Comparison of ENCODE assay signal across 9 mouse cellular contexts in the genomic region with DNA sequence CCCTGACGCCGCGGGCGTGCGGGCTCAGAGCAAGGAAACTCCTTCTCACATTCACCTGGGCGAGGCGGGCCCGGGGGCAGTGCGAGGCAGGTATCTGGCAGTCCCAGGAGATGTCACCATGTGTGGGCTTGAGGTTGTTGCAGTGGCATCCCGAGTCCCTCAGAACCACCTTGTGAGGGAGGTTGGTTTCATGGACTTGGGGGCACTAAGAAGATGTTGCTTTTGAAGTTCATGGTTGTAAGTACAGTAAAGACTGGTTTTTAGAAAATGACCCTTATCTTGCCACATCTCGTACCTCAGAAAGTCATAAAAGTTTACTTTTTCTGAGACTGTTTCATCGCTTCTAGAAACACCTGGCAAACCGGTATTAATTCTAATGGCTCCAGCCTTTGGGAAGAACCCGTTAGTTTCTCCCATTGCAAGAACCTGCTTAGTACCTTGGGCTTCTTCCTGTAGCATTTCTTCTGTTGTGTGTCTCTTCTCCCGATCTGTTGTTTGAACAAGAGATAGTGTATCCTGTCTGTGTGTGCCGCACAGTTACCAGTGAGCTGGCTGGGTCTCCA. TPM values are rescaled to one million over a fixed set of nuclear protein-coding genes. Genes with fewer than 3 reads are reported as not detected.
A peak's percentile ranks its signal among the peaks of the same experiment; 100 is the strongest.
DNase-seq lines count a peak whose midpoint lies in the region; ATAC-seq and TF ChIP-seq lines count a peak whose summit lies in the region.
"Had no signal": no experiment of that assay in that cellular context is flagged by ENCODE, and none has a peak within 500 bp of the region (broad histone marks: within the 10 kb centered on the region; RNA-seq: fewer than 3 reads in every experiment).

No protein-coding gene starts in this region.

- WGBS in heart, embryonic 12.5 days, result 20% methylated on average over 16 of the region's 16 CpGs
- 30% methylated on average over 16 of the region's 16 CpGs for WGBS in heart, postnatal 0 days
- 23% methylated on average over 16 of the region's 16 CpGs for WGBS in midbrain, embryonic 12.5 days

- no peaks in the 10 kb centered on the region for H3K9me3 ChIP-seq in heart, embryonic 12.5 days (replicated peaks)
- H3K9me3 ChIP-seq in E14TG2a.4 (ENCODE audit: low read length), result no peaks in the 10 kb centered on the region
- no peaks in the 10 kb centered on the region for H3K9me3 ChIP-seq in heart, postnatal 0 days (replicated peaks; ENCODE audit: control insufficient read depth, low read length)
- H3K9me3 ChIP-seq in midbrain, embryonic 12.5 days, result no peaks in the 10 kb centered on the region

- peaks cover 11% of the 10 kb centered on the region for H3K4me1 ChIP-seq in heart, embryonic 12.5 days (replicated peaks)
- peaks cover 8% of the 10 kb centered on the region; the same call in 1 of the 2 replicates for H3K4me1 ChIP-seq in E14TG2a.4 (replicated peaks; ENCODE audit: low read depth, low read length)
- no peaks in the 10 kb centered on the region for H3K4me1 ChIP-seq in heart, postnatal 0 days (ENCODE audit: control insufficient read depth, insufficient read depth)
- H3K4me1 ChIP-seq in midbrain, embryonic 12.5 days, result peaks cover 21% of the 10 kb centered on the region

- intact Hi-C loops in left cerebral cortex, postnatal 10 days (cut with DNase I), result loop anchor here (2.0 to 5.0 kb wide), 2 partner anchors 184 to 377 kb away; a partner anchor contains a TSS

- no peak for TF ChIP-seq EP300 in heart, postnatal 0 days (IDR thresholded peaks at IDR 0.05; ENCODE audit: low read depth)

- H3K27me3 ChIP-seq in heart, embryonic 12.5 days (replicated peaks), result no peaks in the 10 kb centered on the region
- H3K27me3 ChIP-seq in E14TG2a.4 (ENCODE audit: insufficient read depth, low read length), result peaks cover 26% of the 10 kb centered on the region
- no peaks in the 10 kb centered on the region for H3K27me3 ChIP-seq in heart, postnatal 0 days (ENCODE audit: control insufficient read depth, insufficient read depth, low read length)
- peaks cover 4% of the 10 kb centered on the region; the same call in 1 of the 2 replicates for H3K27me3 ChIP-seq in midbrain, embryonic 12.5 days
- H3K27me3 ChIP-seq: Patski had no signal

- no peak for TF ChIP-seq CTCF in E14TG2a.4 (conservative IDR thresholded peaks at IDR 0.05; ENCODE audit: low read length)
- no peak for TF ChIP-seq CTCF in heart, postnatal 0 days (IDR thresholded peaks at IDR 0.05; ENCODE audit: low read depth)

- H3K27ac ChIP-seq in heart, embryonic 12.5 days (ENCODE audit: poor library complexity, severe bottlenecking), result peak overlapping the region; percentile 86
- H3K27ac ChIP-seq in heart, postnatal 0 days (ENCODE audit: low read depth), result peak overlapping the region; percentile 91
- H3K27ac ChIP-seq in midbrain, embryonic 12.5 days (replicated peaks), result peak overlapping the region; percentile 100

- DNase-seq in heart, adult 9 months (ENCODE audit: low spot score in 2 of 2), result no peak
- no peak for DNase-seq in heart, postnatal 0 days (ENCODE audit: low spot score)
- DNase-seq in thymus, postnatal 36 days, result no peak
- DNase-seq in left cerebral cortex, postnatal 10 days (ENCODE audit: extremely low spot score in 1 of 2, low spot score in 2 of 2), result no peak

- H3K36me3 ChIP-seq in heart, embryonic 12.5 days, result no peaks in the 10 kb centered on the region
- no peaks in the 10 kb centered on the region for H3K36me3 ChIP-seq in E14TG2a.4 (ENCODE audit: insufficient read depth, low read length)
- H3K36me3 ChIP-seq in heart, postnatal 0 days (replicated peaks; ENCODE audit: control insufficient read depth, insufficient read depth, low read length), result no peaks in the 10 kb centered on the region
- H3K36me3 ChIP-seq in midbrain, embryonic 12.5 days, result no peaks in the 10 kb centered on the region

- ATAC-seq in heart, embryonic 12.5 days (ENCODE audit: insufficient number of reproducible peaks, low FRiP score), result no peak
- no peak for ATAC-seq in heart, postnatal 0 days (ENCODE audit: insufficient read depth, low read depth)
- ATAC-seq in midbrain, embryonic 12.5 days (ENCODE audit: low FRiP score, low read depth), result no peak
- no peak for ATAC-seq in monocyte, adult 5-6 weeks (replicated peaks; ENCODE audit: insufficient number of reproducible peaks, low FRiP score, low TSS enrichment, poor library complexity, severe bottlenecking)

- peak overlapping the region; percentile 88 for H3K9ac ChIP-seq in heart, embryonic 12.5 days
- H3K9ac ChIP-seq in heart, postnatal 0 days (replicated peaks; ENCODE audit: low read depth, low read length), result peak overlapping the region; percentile 82
- H3K9ac ChIP-seq in midbrain, embryonic 12.5 days (replicated peaks), result peak overlapping the region; percentile 96

- H3K4me2 ChIP-seq in heart, embryonic 12.5 days, result peak overlapping the region; percentile 85
- peak overlapping the region; percentile 86 for H3K4me2 ChIP-seq in heart, postnatal 0 days (ENCODE audit: low read depth, low read length)
- H3K4me2 ChIP-seq in midbrain, embryonic 12.5 days (replicated peaks), result peak overlapping the region; percentile 91

- H3K4me3 ChIP-seq in heart, embryonic 12.5 days, result peak overlapping the region; percentile 81
- H3K4me3 ChIP-seq in E14TG2a.4 (replicated peaks; ENCODE audit: low read length), result peak overlapping the region; percentile 84
- peak overlapping the region; percentile 97 for H3K4me3 ChIP-seq in heart, postnatal 0 days (ENCODE audit: low read depth, low read length)
- H3K4me3 ChIP-seq in midbrain, embryonic 12.5 days, result peak overlapping the region; percentile 99

RNA-seq across cellular contexts. Expression of a gene that starts 1.1 kb away (rescaled TPM):
- 7.9 and 8.1 TPM in 2 replicates for polyA plus RNA-seq in heart, embryonic 12.5 days (2016; fragmentation: Nextera tagmentation; extraction: Ambion mirVana)
- total RNA-seq in heart, postnatal 0 days (2014; rRNA removed; ENCODE audit: low replicate concordance), result 9.9 and 14.9 TPM in 2 replicates
- 2.1 and 2.6 TPM in 2 replicates for polyA plus RNA-seq in heart, postnatal 0 days (2015; fragmentation: Nextera tagmentation; extraction: Ambion mirVana)
- polyA plus RNA-seq in midbrain, embryonic 12.5 days (2016; fragmentation: Nextera tagmentation; extraction: Ambion mirVana), result 32.1 and 32.5 TPM in 2 replicates
- 72.0 to 92.1 TPM (median 76.6 TPM) in 3 replicates for total RNA-seq in monocyte, adult 5-6 weeks (2017)
- 100 to 1,000 TPM; 314 to 337 TPM for total RNA-seq in left cerebral cortex, postnatal 10 days (2021)
